Mouse (Mus musculus) limb, embryonic 14.5 days (tissue): ENCODE measurements around the gene Fcgr1. TPM values are rescaled to one million over a fixed set of nuclear protein-coding genes. Genes with fewer than 3 reads are reported as not detected.
A peak's percentile ranks its signal among the peaks of the same experiment; 100 is the strongest.

Experiments used
- ATAC-seq: fragments of 200-750 bp; cut with Nextera tagmentation; 2 replicates; pipeline ENCODE4 v1.8.0; 2017; ENCODE audit warnings: low read depth, moderate number of reproducible peaks, moderate TSS enrichment; ENCODE audit not compliant: low FRiP score
- DNase-seq: peaks from one replicate; pipeline ENCODE4 v3.0.0-alpha.2; 2015; ENCODE audit warnings: low spot score
- H3K27ac ChIP-seq: fragments of 300-500 bp; sonication (generic); replicated peaks from 2 replicates; pipeline ENCODE4 v1.5.1; 2014; ENCODE audit warnings: low read depth, mild to moderate bottlenecking, low read length, moderate library complexity, mixed read lengths
- H3K27me3 ChIP-seq: fragments of 300-500 bp; sonication (generic); 2 replicates; pipeline ENCODE4 v1.6.1; 2014; ENCODE audit warnings: low read length, mixed read lengths; ENCODE audit not compliant: control insufficient read depth, insufficient read depth
- H3K36me3 ChIP-seq: fragments of 300-500 bp; sonication (generic); 2 replicates; pipeline ENCODE4 v1.6.1; 2014; ENCODE audit warnings: mild to moderate bottlenecking, low read length, moderate library complexity, mixed read lengths; ENCODE audit not compliant: control insufficient read depth, insufficient read depth
- H3K4me1 ChIP-seq: fragments of 300-500 bp; sonication (generic); 2 replicates; pipeline ENCODE4 v1.6.1; 2014; ENCODE audit warnings: antibody characterized with exemption, low read length, mixed read lengths; ENCODE audit not compliant: control insufficient read depth, insufficient read depth
- H3K4me2 ChIP-seq: fragments of 300-500 bp; sonication (generic); replicated peaks from 2 replicates; pipeline ENCODE4 v1.6.1; 2014; ENCODE audit warnings: low read depth, mild to moderate bottlenecking, low read length, moderate library complexity; ENCODE audit not compliant: severe bottlenecking
- H3K4me3 ChIP-seq: fragments of 300-500 bp; sonication (generic); replicated peaks from 2 replicates; pipeline ENCODE4 v1.5.1; 2014; ENCODE audit warnings: low read length
- H3K9ac ChIP-seq: fragments of 300-500 bp; sonication (generic); 2 replicates; pipeline ENCODE4 v1.6.1; 2014; ENCODE audit warnings: mild to moderate bottlenecking, low read depth, low read length, moderate library complexity; ENCODE audit not compliant: severe bottlenecking
- H3K9me3 ChIP-seq: fragments of 300-500 bp; sonication (generic); 2 replicates; pipeline ENCODE4 v1.6.1; 2016; ENCODE audit warnings: low read length; ENCODE audit not compliant: control insufficient read depth
- POLR2A ChIP-seq: fragments of 200-500 bp; IDR thresholded peaks from 2 replicates; pipeline ENCODE4 v1.8.0; 2012; ENCODE audit warnings: inconsistent platforms, mild to moderate bottlenecking, moderate library complexity, borderline replicate concordance; ENCODE audit not compliant: insufficient read depth, insufficient read length; ENCODE audit errors: extremely low read depth
- WGBS: fragments of 180-500 bp; shearing (Covaris S2); extraction: QIAGEN DNeasy Blood & Tissue Kit; methylation state at CpG from one replicate; pipeline ENCODE4 v1.1.7; 2014; 5-methylcytosine and 5-hydroxymethylcytosine counted together
- polyA plus RNA-seq, 2 experiments: library from polyadenylated mRNA; depleted of rRNA in 1 of 2; stranded (reverse) in 1 of 2; unstranded in 1 of 2; fragments of >200 nt; fragmentation: Nextera tagmentation in 1 of 2; extraction: Ambion mirVana in 1 of 2; gene quantifications; 2 replicates each; pipeline versions ENCODE4 v1.2.1 to v1.2.3; 2012 to 2014

Gene Fcgr1
- polyA plus RNA-seq, 2 experiments = 3.1 to 3.3 TPM

- ATAC-seq (no peak), DNase-seq (no peak)
- Histone ChIP-seq H3K36me3 (no peaks in the 10 kb centered on the region), H3K27me3 (no peaks in the 10 kb centered on the region), H3K9me3 (no peaks in the 10 kb centered on the region), H3K27ac (no peak overlapping the region), H3K9ac (no peak overlapping the region), H3K4me3 (no peak overlapping the region), H3K4me1 (peaks cover 17% of the 10 kb centered on the region), H3K4me2 (no peak overlapping the region)
- 89% methylated on average over 8 of the region's 8 CpGs for WGBS
- TF ChIP-seq POLR2A = no peak
Measured at GRCm38 (mm10) chr3:96266132-96266710, 27.5 kb downstream of the Fcgr1 start.

DNA sequence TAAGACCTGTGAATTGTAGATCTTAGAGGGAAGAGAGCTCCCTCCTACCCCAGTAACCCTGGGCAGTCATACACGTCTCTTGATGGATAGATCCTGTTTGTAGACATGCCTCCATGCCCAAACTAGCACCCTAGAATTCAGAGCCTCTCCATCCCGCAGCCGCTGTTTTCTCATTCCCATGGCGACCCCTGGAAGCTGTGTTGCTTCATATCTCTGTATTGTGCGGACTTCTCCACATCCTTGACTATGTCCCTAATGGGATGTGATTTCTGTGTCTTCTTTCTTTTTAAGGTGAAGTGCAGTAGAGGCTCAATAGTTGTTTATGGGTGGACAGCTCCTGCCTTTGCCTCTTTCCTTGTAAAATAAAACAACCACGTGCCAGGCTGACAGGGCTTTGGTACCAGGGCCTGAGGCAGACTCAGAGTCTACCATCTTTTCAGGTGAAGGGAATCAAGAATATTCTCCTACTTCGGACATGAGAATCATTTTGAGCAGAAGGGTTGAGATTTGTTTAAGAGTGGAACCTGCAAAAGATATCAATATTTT lies 29.3 kb downstream of the Fcgr1 start:
- WGBS = 71% methylated on average over 7 of the region's 7 CpGs
- H3K9me3 ChIP-seq = no peaks in the 10 kb centered on the region

GRCm38 (mm10) chr3:96263558-96264403 lies 30.0 kb downstream of the Fcgr1 start:
- H3K27ac ChIP-seq = peak overlapping the region; percentile 98
- WGBS = 9% methylated on average over 27 of the region's 27 CpGs
- H3K27me3 ChIP-seq = no peaks in the 10 kb centered on the region
- no peaks in the 10 kb centered on the region for H3K9me3 ChIP-seq
- peak overlapping the region; percentile 78 for H3K4me2 ChIP-seq
- no peaks in the 10 kb centered on the region for H3K36me3 ChIP-seq
- no peak for TF ChIP-seq POLR2A
- peak; percentile 62 for DNase-seq
- peaks cover 17% of the 10 kb centered on the region for H3K4me1 ChIP-seq
- peak overlapping the region; percentile 60 for H3K4me3 ChIP-seq
- ATAC-seq = peak; percentile 27; the same call in 1 of the 2 replicates
- H3K9ac ChIP-seq = peak overlapping the region; percentile 75

More for the DNA sequence above, 29.3 kb downstream of the Fcgr1 start:
- TF ChIP-seq POLR2A = no peak
- H3K4me3 ChIP-seq = peak overlapping the region; percentile 60; the same call in 1 of the 2 replicates
- no peaks in the 10 kb centered on the region for H3K36me3 ChIP-seq
- no peak for ATAC-seq
- H3K27me3 ChIP-seq = no peaks in the 10 kb centered on the region
- no peak for DNase-seq
- H3K9ac ChIP-seq = no peak overlapping the region
- peak overlapping the region; percentile 78 for H3K4me2 ChIP-seq
- H3K27ac ChIP-seq = peak overlapping the region; percentile 98
- H3K4me1 ChIP-seq = peaks cover 17% of the 10 kb centered on the region

DNA sequence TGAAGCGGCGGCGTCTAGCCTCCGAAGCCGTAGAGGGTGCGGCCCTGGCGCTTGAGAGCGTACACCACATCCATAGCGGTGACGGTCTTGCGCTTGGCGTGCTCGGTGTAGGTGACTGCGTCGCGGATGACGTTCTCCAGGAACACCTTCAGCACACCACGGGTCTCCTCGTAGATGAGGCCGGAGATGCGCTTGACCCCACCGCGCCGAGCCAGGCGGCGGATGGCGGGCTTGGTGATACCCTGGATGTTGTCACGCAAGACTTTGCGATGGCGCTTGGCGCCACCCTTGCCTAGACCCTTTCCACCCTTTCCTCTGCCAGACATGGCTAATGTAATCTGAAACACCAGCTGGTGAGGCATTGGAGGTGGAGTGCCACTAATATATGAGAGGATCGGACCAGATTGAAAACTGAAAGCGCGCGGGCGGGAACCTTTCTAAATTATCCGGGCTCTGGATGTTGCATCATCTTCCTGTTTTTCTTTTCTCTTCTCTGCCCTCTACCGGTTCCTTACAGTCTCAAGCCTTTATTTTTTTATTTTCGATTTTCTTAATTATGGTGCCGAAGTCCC lies 30.7 kb downstream of the Fcgr1 start, which contains the start of gene Hist2h4:
TSS of gene Hist2h4 (minus strand) at position 333 of the 572 bp plus-strand sequence.
- DNase-seq = peak; percentile 99
- peak; percentile 99; the same call in 1 of the 2 replicates for TF ChIP-seq POLR2A
- under 1% methylated on average over 40 of the region's 40 CpGs for WGBS
- ATAC-seq = peak; percentile 90
- peak within 1 kb of the TSS; percentile 75 for H3K9ac ChIP-seq
- peak within 1 kb of the TSS; percentile 60 for H3K4me3 ChIP-seq
- H3K27ac ChIP-seq = peak within 1 kb of the TSS; percentile 98
- H3K4me2 ChIP-seq = peak within 1 kb of the TSS; percentile 78
- peaks cover 17% of the 10 kb centered on the region for H3K4me1 ChIP-seq
- H3K9me3 ChIP-seq = no peaks in the 10 kb centered on the region
- no peaks in the 10 kb centered on the region for H3K36me3 ChIP-seq
- no peaks in the 10 kb centered on the region for H3K27me3 ChIP-seq
